Mouse (Mus musculus): ENCODE results near the gene Bzw2.

The Bzw2 gene

GRCm38 (mm10) chr12:36070231-36070630, 87.6 kb downstream of the Bzw2 start:
- no peak for DNase-seq (ENCODE audit: extremely low spot score, low spot score)

DNA sequence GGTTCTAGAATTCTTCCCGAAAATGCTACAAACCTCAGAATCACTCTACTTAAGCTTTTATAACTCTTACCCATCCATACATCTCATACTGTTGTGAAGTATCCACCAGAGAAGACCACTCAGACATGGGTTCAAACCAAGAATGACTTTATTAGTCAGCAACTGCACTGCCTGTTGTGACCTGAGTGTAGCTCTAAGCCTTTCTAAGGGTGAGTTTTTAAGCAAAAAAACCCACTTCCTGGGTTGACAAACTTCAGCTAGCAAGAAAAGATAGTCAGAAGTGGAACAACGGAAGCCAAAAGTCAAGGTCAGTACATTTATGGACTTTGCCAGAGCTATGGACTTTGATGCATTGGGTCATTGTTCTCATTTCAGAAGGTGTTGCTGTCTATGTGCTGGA, 90.3 kb downstream of the Bzw2 start:
- DNase-seq (ENCODE audit: extremely low spot score, low spot score): no peak

DNA sequence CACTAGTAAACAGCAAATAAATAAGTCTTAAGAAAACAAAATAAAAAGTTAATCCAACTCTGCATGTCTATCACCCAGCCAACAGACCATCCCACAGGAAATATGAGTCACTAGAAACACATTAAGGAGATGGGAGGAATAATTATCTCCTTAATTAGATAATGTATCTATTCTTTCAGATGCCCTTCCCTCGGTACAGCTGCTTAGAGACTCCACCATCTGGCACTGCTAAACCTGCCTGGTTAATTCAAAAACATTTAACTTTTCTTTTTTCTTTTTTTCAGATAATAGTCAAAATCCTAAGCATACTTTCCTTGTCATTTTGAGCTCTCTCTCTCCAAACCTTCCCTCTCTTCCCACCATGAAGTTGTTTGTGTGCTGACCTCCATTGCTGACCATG, 92.0 kb downstream of the Bzw2 start:
- DNase-seq (ENCODE audit: extremely low spot score, low spot score): no peak

GRCm38 (mm10) chr12:36057699-36058098, 100.2 kb downstream of the Bzw2 start:
- no peak for DNase-seq (ENCODE audit: extremely low spot score, low spot score)

- DNase-seq (ENCODE audit: extremely low spot score, low spot score): no peak
Observed at GRCm38 (mm10) chr12:36050276-36050675, 107.6 kb downstream of the Bzw2 start.

DNA sequence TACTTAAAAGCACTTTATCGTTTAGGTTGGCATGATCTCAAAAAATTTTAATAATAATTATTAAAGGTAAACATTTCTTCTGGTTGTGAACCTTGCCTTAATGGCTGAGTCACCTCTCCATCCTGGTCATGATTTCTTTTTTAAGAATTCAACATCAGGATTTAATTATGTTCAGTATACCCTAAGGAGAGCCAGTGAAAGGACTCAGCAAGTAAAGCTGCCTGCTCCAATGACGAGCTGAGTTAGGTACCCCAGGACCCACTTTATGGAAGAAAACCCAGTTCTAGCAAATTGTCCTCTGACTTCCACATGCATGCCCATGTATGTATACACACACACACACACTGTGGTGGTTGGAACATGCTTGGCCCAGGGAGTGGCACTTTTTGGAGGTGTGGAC, 110.3 kb downstream of the Bzw2 start:
- DNase-seq (ENCODE audit: extremely low spot score, low spot score): no peak

DNA sequence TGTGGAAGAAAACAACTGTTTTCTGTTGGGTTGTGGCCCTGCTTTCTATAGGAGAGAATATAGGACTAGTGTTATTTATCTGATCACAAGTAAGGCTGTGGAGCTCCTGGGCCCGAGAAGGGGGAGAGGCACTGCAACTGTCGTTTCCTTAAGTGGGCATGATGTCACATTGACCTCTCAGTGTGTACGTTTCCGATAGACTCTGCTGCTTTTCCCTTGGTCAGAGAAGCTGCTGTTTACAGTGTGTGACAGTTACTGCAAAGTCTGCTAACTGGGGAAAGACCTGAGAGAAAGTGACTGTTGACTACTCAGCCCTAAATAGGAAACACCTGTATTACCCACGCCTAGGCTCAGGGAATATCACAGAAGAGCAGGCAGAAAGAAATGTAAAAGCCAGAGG, 111.7 kb downstream of the Bzw2 start:
- DNase-seq (ENCODE audit: extremely low spot score, low spot score): no peak

DNA sequence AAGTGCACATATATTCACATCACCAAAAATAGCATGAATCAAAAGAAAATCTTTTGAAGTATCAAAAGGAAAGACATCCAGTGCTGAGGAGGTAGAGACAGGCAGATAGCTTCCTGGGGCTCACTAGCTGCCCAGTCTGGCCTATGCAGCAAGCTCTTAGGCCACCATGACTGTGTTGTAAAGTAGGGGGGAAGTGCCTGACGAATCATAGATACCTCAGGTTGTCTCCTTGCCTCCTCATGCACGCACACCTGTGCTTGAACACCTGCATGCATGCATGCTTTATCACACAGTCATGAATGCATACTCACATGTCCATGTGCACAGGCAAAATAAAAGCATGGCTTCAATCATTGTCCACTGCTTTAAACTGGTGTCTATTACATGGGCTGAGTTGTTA, 113.2 kb downstream of the Bzw2 start:
- DNase-seq (ENCODE audit: extremely low spot score, low spot score): no peak

DNA sequence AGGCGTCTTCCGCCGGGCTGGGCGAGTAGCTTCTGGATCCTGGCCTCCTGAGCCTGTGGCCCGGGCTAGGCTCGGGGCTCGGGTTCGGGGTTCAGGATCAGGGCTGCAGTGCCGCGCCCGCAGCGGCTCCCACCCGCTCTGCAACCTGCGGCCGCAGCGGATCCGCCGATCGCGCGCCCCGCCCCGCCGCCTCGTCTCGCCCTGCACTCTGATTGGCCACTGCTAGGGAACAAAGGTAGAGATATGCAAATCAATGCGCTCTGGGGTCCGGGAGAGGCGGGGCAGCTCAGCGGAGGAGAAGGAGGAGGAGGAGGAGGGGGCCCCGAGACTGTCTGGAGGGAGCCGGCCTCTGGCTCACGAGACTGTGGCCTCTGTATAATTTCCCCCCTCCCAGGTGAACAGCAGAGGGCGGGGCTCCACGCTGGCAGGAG, 115.5 kb downstream of the Bzw2 start, which contains the start of gene Tspan13:
Gene Tspan13 (minus strand): TSS at position 153 of the 431 bp plus-strand sequence.
- DNase-seq (ENCODE audit: extremely low spot score, low spot score): peak; percentile 91

Data from neural tube, embryonic 10.5 days (tissue).